Mouse (Mus musculus) 3134 (cell line): ENCODE data around the gene Gm10378.
"Not testable (repeated sequence)": the region's sequence is repeated elsewhere in the genome, so short reads cannot be mapped to it uniquely, and the experiment has no call there.

ENCODE experiments used
- DNase-seq: peaks from one replicate; pipeline ENCODE4 v3.0.0-alpha.2; 2011; ENCODE audit warnings: low spot score; ENCODE audit not compliant: insufficient read length; ENCODE audit errors: extremely low read depth

The Gm10378 gene

DNA sequence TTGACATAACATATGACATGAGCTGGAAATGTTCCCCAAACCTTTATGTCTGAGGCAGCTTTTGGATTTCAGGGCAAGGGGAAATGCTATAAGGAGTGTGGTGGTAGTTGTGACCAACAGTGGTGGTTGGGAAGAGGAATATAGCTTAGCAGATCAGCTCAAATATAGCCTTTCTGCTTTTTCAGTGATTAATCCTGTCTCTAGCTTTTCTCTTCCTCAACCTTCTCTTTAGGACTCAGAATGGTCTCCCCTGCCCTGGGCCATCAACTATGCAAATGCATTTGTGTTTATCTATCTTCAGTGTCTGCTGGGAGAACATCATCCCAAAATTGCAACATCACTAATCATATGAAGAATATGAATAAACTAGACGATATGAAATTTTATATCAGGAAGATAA is at the start of gene Gm10378:
Gene Gm10378, plus strand, starts transcription at position 301 of the 400 bp plus-strand sequence.
- DNase-seq: not testable (repeated sequence)

DNA sequence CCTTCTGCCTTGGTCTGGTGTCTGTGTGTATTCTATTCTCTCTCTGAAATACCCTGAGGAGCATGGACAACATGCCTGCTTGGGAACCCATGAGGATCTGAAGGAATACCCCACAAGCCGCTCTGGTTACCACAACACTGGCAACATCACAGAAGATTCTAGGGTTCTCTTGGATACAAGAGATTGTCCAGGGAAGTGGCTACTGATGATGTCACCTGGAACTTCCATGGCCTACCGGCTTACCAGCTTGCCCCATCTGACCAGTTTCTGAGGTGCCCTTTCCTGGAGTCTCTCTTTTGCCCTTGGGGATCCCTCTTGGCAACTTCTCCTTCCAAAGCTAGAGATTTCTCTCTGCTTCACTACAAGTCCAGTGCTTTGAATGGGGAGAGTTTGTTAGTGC is 13.9 kb upstream of the Gm10378 start, which contains the start of gene Gm3633:
Gene Gm3633, minus strand, starts transcription at position 101 of the 400 bp plus-strand sequence.
- not testable (repeated sequence) for DNase-seq
